Mouse (Mus musculus): ENCODE measurements around the gene Ppp4r2.

Ppp4r2 gene

DNA sequence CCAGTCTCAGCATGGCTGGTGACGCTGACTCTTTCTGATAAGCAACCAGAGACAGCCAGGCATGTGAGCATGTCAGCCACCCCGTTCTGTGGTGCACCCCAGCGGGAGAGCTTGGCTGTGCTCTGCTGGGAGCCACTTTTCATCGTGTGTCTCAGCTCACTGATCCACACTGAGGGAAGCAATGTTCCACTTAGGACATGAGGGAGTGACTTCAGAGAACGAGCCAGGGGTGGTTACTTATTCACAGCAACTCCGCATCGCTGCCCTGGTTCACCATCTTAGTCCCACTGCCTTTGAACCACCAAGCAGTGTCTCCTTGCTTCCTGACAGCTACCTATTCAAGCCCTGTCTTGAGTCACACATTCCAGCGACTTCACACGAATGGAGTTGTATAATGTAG lies 53.6 kb downstream of the Ppp4r2 start:
- DNase-seq = no peak

DNA sequence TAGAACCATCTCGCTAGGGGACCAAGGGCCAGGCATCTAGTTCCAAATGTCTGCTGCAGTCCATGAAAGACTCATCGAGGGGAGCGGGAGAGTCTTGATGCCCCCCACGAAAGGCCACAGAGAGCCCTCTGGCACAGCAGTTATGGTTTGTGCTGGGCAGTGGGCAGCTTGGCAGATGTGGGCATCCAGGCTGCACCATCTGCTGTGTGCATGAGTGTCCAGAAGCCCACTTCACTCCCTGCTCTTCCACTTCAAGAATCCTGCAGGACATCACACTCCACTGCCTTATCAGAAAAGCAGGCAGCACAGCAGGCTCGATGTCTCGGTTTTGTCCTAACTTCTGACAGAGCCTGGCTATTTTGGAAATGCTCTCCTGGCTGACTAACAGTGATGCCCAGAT lies 55.9 kb downstream of the Ppp4r2 start:
- no peak for DNase-seq

DNA sequence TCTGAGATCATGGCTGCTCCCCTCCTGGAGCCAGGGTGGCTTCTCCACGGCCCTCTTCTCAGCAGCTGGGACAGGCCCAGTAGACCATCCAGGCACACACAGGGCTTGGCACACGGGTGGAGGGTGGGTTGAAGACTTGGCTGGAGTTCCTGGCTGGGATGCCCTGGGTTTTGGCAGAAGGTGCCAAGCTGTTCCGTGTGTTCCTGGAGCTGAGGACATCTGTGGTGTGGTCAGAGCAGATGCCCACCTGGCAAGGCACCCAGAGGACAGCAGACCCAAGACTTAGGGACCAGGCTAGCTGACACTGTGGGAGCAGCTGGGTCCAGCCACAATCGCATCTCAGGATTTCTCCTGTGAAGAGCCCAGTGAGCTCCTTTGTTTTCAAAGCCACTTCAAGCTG lies 59.1 kb downstream of the Ppp4r2 start:
- no peak for DNase-seq

GRCm38 (mm10) chr6:100893073-100893472 lies 59.7 kb downstream of the Ppp4r2 start:
- no peak for DNase-seq

DNA sequence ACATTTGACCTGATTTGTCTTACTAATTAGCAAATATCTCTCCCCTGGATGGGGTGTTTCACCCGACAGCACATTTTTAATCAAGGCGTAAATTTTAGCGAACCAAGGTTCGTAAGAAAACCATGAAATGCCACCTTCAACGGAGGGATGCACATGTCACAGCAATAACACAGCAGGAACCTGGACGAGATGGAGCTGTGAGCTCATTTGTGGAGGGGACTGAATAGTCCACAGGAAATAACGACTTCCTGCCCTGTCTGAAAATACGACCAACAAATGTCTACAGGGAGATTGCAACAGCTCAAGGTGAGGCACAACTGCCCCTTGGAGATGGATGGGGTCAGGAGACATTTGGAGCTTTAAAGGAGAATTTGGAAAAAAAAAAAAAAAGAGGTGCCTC lies 61.8 kb downstream of the Ppp4r2 start:
- DNase-seq = no peak

- DNase-seq = no peak
Measured at GRCm38 (mm10) chr6:100896883-100897282, 63.5 kb downstream of the Ppp4r2 start.

GRCm38 (mm10) chr6:100904463-100904862 lies 71.0 kb downstream of the Ppp4r2 start:
- DNase-seq = no peak

DNA sequence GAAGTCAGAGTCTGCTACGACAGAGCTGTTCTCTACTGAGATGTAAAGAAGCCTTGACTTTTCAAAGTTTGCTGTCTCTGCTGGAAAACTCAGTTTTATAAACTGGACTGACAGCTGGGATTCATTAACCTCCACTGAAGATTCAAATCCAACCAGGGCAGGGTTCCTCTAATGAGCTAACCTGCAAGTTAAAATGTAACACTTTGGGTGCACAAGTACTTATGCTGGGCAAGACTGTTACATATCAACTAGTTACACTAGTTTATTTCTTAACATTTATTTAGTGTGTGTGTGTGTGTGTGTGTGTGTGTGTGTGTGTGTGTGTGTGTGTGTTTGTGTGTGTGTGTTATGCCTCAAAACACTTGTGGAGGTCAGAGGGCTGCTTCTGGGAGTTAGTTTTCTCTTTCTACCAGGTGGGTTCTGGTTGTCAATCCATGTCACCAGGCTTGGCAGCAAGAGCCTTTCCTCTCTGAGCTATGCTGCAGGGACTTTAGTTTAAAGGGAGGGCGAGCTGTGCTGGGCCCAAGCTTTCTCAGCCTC lies 76.8 kb downstream of the Ppp4r2 start:
- no peak for DNase-seq
